Mouse (Mus musculus): Measurements from ENCODE around the gene Cd47.

- TF ChIP-seq TCF12 (IDR thresholded peaks at IDR 0.05; ENCODE audit: insufficient read depth, poor library complexity, severe bottlenecking) = no peak
- no peak for TF ChIP-seq MAX (IDR thresholded peaks at IDR 0.05; ENCODE audit: low read depth)
- TF ChIP-seq POLR2A (IDR thresholded peaks at IDR 0.05; ENCODE audit: insufficient read length, low read depth) = no peak
- TF ChIP-seq POLR2AphosphoS2 (IDR thresholded peaks at IDR 0.05; ENCODE audit: insufficient read length, low read depth) = no peak
- no peak for TF ChIP-seq USF1 (IDR thresholded peaks at IDR 0.05; ENCODE audit: low read depth)
- TF ChIP-seq E2F4 (IDR thresholded peaks at IDR 0.05; ENCODE audit: insufficient read depth) = no peak
- no peak for TF ChIP-seq CEBPB (IDR thresholded peaks at IDR 0.05; ENCODE audit: insufficient read depth, poor library complexity, severe bottlenecking)
- TF ChIP-seq SRF (IDR thresholded peaks at IDR 0.05; ENCODE audit: control insufficient read depth, insufficient read length, low read depth) = no peak
- TF ChIP-seq REST (IDR thresholded peaks at IDR 0.05; ENCODE audit: insufficient read depth, insufficient read length) = no peak
These were observed 150.0 kb downstream of the Cd47 start for GRCm38 (mm10) chr16:49950340-49950739.

All from myocyte (in vitro differentiated cells).